Mouse (Mus musculus) 3134 (cell line): Measurements from ENCODE around the gene Lrrc23.
"Not testable (repeated sequence)": the region's sequence is repeated elsewhere in the genome, so short reads cannot be mapped to it uniquely, and the experiment has no call there.

Experiments used
- DNase-seq: peaks from one replicate; pipeline ENCODE4 v3.0.0-alpha.2; 2011; ENCODE audit warnings: low spot score; ENCODE audit not compliant: insufficient read length; ENCODE audit errors: extremely low read depth

The Lrrc23 gene

GRCm38 (mm10) chr6:124808358-124809012 is 29.0 kb upstream of the Lrrc23 start, which contains the start of gene Spsb2:
TSS of gene Spsb2 (plus strand) at chr6:124808661.
- DNase-seq: peak; percentile 87

- DNase-seq: no peak
Measured at GRCm38 (mm10) chr6:124807986-124808357, 28.4 kb upstream of the Lrrc23 start.

- DNase-seq: peak; percentile 30
Measured at GRCm38 (mm10) chr6:124807366-124807765, 27.8 kb upstream of the Lrrc23 start.

- no peak for DNase-seq
Measured at GRCm38 (mm10) chr6:124806446-124807140, 27.1 kb upstream of the Lrrc23 start.

GRCm38 (mm10) chr6:124805341-124806321 is 26.1 kb upstream of the Lrrc23 start:
- DNase-seq: peak; percentile 99

GRCm38 (mm10) chr6:124804341-124804740 is 24.8 kb upstream of the Lrrc23 start:
- DNase-seq: peak; percentile 53

- DNase-seq: not testable (repeated sequence)
Measured at GRCm38 (mm10) chr6:124803691-124804090, 24.2 kb upstream of the Lrrc23 start.

- no peak for DNase-seq
Measured at GRCm38 (mm10) chr6:124803061-124803460, 23.5 kb upstream of the Lrrc23 start.

- DNase-seq: not testable (repeated sequence)
Measured at GRCm38 (mm10) chr6:124802400-124802799, 22.9 kb upstream of the Lrrc23 start.

GRCm38 (mm10) chr6:124796200-124796599 is 16.7 kb upstream of the Lrrc23 start:
- DNase-seq: no peak

GRCm38 (mm10) chr6:124795781-124796180 is 16.3 kb upstream of the Lrrc23 start:
- DNase-seq: no peak

- no peak for DNase-seq
Measured at GRCm38 (mm10) chr6:124791911-124792310, 12.4 kb upstream of the Lrrc23 start.

GRCm38 (mm10) chr6:124790121-124790520 is 10.6 kb upstream of the Lrrc23 start:
- no peak for DNase-seq

- no peak for DNase-seq
Measured at GRCm38 (mm10) chr6:124789519-124789918, 10.0 kb upstream of the Lrrc23 start.

GRCm38 (mm10) chr6:124787722-124788121 is 8.2 kb upstream of the Lrrc23 start:
- no peak for DNase-seq

GRCm38 (mm10) chr6:124786756-124787420 is 7.4 kb upstream of the Lrrc23 start:
- no peak for DNase-seq

- DNase-seq: peak; percentile 64
Measured at GRCm38 (mm10) chr6:124782436-124782835, 2.9 kb upstream of the Lrrc23 start.

GRCm38 (mm10) chr6:124780917-124781316 is 1.4 kb upstream of the Lrrc23 start:
- DNase-seq: no peak

- no peak for DNase-seq
Measured at GRCm38 (mm10) chr6:124779984-124780416, 473 bp upstream of the Lrrc23 start.

- no peak for DNase-seq
Measured at GRCm38 (mm10) chr6:124770511-124770910, 9.0 kb downstream of the Lrrc23 start.
